Mouse (Mus musculus): ENCODE measurements around the gene Gm6358.
"Not testable (repeated sequence)": the region's sequence is repeated elsewhere in the genome, so short reads cannot be mapped to it uniquely, and the experiment has no call there.

The Gm6358 gene

GRCm38 (mm10) chr16:89140551-89140950 lies at the start of gene Gm6358:
TSS of gene Gm6358 (plus strand) at chr16:89140851.
- DNase-seq (ENCODE audit: low spot score in 2 of 2), result no peak

GRCm38 (mm10) chr16:89150786-89151185 lies 10.1 kb downstream of the Gm6358 start, which contains the start of gene Gm10061:
TSS of gene Gm10061 (plus strand) at chr16:89151086.
- DNase-seq (ENCODE audit: low spot score in 2 of 2), result no peak

- DNase-seq (ENCODE audit: low spot score in 2 of 2), result no peak
Measured at GRCm38 (mm10) chr16:89157652-89158051, 17.0 kb downstream of the Gm6358 start, which contains the start of gene Gm9789. TSS of gene Gm9789 (plus strand) at chr16:89157952.

- DNase-seq (ENCODE audit: low spot score in 2 of 2), result not testable (repeated sequence)
Measured at GRCm38 (mm10) chr16:89169190-89169589, 28.5 kb downstream of the Gm6358 start, which contains the start of gene Gm7735. TSS of gene Gm7735 (plus strand) at chr16:89169490.

GRCm38 (mm10) chr16:89174435-89174834 lies 33.8 kb downstream of the Gm6358 start, which contains the start of gene 1110057P08Rik:
TSS of gene 1110057P08Rik (plus strand) at chr16:89174735.
- DNase-seq (ENCODE audit: low spot score in 2 of 2), result no peak

- no peak for DNase-seq (ENCODE audit: low spot score in 2 of 2)
Measured at GRCm38 (mm10) chr16:89188621-89189020, 48.0 kb downstream of the Gm6358 start.

All from right cerebral cortex, postnatal 36 days (tissue).